Mouse (Mus musculus) gonadal fat pad, adult 2 months (tissue): Measurements from ENCODE around the gene Gm47959. TPM values are rescaled to one million over a fixed set of nuclear protein-coding genes. Genes with fewer than 3 reads are reported as not detected.
"Not testable (repeated sequence)": the region's sequence is repeated elsewhere in the genome, so short reads cannot be mapped to it uniquely, and the experiment has no call there.

ENCODE experiments used
- DNase-seq: peaks from one replicate; pipeline ENCODE4 v3.0.0-alpha.2; 2012; ENCODE audit warnings: low read depth
- polyA plus RNA-seq: library from polyadenylated mRNA; depleted of rRNA; stranded (reverse); fragments of >200 nt; gene quantifications from 2 replicates; pipeline ENCODE4 v1.2.3, GENCODE M21; 2012; rRNA removed

The Gm47959 gene
- not detected in 2 replicates for polyA plus RNA-seq

GRCm38 (mm10) chr1:83000306-83000705 is at the start of gene Gm47959:
Gm47959 (plus strand) TSS chr1:83000548.
- DNase-seq: not testable (repeated sequence)

GRCm38 (mm10) chr1:82955913-82956312 is 44.4 kb upstream of the Gm47959 start, which contains the start of gene Gm7544:
Gm7544 (minus strand) TSS chr1:82956013.
- not testable (repeated sequence) for DNase-seq

GRCm38 (mm10) chr1:82959870-82960385 is 40.4 kb upstream of the Gm47959 start, which contains the start of gene Gm47955:
Gm47955 (plus strand) TSS chr1:82960286.
- DNase-seq: no peak

- no peak for DNase-seq
Measured at GRCm38 (mm10) chr1:82966413-82966812, 33.9 kb upstream of the Gm47959 start.

GRCm38 (mm10) chr1:82972046-82972445 is 28.3 kb upstream of the Gm47959 start:
- DNase-seq: no peak

GRCm38 (mm10) chr1:82973244-82973643 is 27.1 kb upstream of the Gm47959 start:
- no peak for DNase-seq

- no peak for DNase-seq
Measured at GRCm38 (mm10) chr1:82973901-82974300, 26.4 kb upstream of the Gm47959 start.

- DNase-seq: no peak
Measured at GRCm38 (mm10) chr1:82974342-82974741, 26.0 kb upstream of the Gm47959 start.

- no peak for DNase-seq
Measured at GRCm38 (mm10) chr1:82975750-82976149, 24.6 kb upstream of the Gm47959 start.

- DNase-seq: no peak
Measured at GRCm38 (mm10) chr1:82977840-82978239, 22.5 kb upstream of the Gm47959 start.

GRCm38 (mm10) chr1:82986738-82987137 is 13.6 kb upstream of the Gm47959 start:
- no peak for DNase-seq

- no peak for DNase-seq
Measured at GRCm38 (mm10) chr1:82987530-82988198, 12.7 kb upstream of the Gm47959 start.

- DNase-seq: no peak
Measured at GRCm38 (mm10) chr1:82991062-82991461, 9.3 kb upstream of the Gm47959 start.

- DNase-seq: no peak
Measured at GRCm38 (mm10) chr1:82991596-82991995, 8.8 kb upstream of the Gm47959 start.

GRCm38 (mm10) chr1:82992093-82992492 is 8.3 kb upstream of the Gm47959 start:
- DNase-seq: no peak

GRCm38 (mm10) chr1:82993947-82994346 is 6.4 kb upstream of the Gm47959 start:
- no peak for DNase-seq

- DNase-seq: no peak
Measured at GRCm38 (mm10) chr1:83006218-83007179, 6.2 kb downstream of the Gm47959 start.

GRCm38 (mm10) chr1:83007471-83007870 is 7.1 kb downstream of the Gm47959 start:
- no peak for DNase-seq

- no peak for DNase-seq
Measured at GRCm38 (mm10) chr1:83014477-83014876, 14.1 kb downstream of the Gm47959 start.

- no peak for DNase-seq
Measured at GRCm38 (mm10) chr1:83015329-83015879, 15.1 kb downstream of the Gm47959 start.

- DNase-seq: no peak
Measured at GRCm38 (mm10) chr1:83016556-83016955, 16.2 kb downstream of the Gm47959 start.

GRCm38 (mm10) chr1:83031950-83032349 is 31.6 kb downstream of the Gm47959 start:
- no peak for DNase-seq
